Mouse (Mus musculus) C2C12 (cell line): Measurements from ENCODE around the gene Mef2d.

Experiments used
- CEBPB ChIP-seq: IDR thresholded peaks from one replicate; pipeline ENCODE4 v1.6.1; 2011; ENCODE audit warnings: low read depth, mild to moderate bottlenecking, control low read depth, moderate library complexity
- CTCF ChIP-seq: IDR thresholded peaks from one replicate; pipeline ENCODE4 v1.5.1; 2011; ENCODE audit not compliant: control insufficient read depth, insufficient read depth, insufficient read length

DNA sequence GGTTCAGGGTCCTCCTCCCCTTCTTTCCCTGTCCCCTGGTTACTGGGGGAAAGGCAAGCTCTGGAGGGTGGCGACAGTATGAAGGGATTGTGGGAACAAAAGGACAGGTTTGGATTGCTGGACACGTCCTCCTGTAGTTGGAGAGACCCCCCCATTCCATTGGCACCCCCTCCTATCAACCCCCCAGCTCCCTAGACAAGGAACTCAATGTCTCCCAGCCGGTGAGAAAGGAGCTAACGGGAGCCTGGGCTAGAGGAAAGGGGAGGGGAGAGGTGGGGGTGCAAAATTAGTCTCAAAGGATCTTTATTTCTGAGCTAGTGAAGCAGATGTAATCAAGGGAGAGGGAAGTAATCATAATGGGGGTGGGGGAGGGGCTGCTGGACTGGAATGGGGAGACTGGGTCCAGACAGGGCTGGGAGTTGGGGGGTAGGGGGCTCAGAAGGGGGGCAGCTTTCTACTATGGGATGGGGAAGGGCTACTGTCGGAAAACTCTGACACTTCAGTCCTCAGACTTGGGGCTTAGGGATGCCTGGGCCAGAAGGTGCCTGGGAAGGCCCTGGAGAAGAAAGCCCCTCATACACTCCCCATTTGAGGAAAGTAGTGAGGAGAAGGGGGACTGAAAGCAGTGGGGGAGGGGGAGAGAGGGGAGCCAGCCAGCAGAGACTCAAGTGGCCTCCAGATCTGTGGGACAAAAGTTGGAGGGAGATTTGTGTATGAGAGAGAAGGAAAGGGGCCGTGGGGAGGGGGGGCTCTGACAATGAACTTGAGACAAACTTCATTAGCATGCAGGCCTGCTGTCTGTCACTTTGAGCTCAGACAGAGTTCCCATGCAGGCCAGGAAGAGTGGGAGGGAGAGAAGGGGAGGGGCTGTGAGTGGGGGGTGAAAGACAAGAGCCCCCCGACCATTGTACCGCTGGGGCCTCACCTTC lies 63.7 kb downstream of the Mef2d start:
- no peak for TF ChIP-seq CTCF
- TF ChIP-seq CEBPB = no peak
